Mouse (Mus musculus): ENCODE data around the gene Ifitm10.

Gene Ifitm10

DNA sequence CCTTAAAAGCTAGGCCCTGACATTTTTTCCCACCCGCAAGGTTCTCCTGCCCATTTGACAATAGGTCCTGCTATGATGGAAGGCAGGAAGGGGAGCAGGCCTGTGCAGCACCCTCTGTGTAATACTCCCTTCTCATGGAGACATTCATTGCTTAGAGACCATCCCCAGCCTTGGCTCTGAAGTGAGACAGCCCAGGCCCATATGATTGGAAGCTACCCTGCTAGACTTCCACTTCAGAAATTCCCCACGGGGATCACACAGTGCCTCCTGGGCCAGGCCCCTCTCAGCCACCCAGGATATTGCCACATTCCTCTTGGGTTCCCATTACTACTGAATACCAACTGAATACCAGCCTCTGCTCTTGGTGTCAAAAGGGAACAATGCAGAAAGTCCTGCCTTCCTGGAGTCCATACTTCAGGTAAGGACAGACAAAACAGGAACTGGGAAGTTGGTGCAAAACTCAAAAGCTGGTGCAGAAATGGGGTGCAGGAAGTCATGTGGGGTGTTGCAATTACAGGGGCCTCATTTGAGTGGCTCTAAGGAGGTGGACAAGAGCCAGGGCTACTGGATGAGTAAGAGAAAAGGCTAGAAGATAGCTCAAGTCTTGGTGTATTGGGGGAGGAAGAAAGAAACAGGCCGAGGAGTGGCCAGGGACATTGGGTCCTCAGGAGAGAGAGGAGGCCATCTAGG lies 16.6 kb upstream of the Ifitm10 start:
- DNase-seq (ENCODE audit: low read depth): no peak

DNA sequence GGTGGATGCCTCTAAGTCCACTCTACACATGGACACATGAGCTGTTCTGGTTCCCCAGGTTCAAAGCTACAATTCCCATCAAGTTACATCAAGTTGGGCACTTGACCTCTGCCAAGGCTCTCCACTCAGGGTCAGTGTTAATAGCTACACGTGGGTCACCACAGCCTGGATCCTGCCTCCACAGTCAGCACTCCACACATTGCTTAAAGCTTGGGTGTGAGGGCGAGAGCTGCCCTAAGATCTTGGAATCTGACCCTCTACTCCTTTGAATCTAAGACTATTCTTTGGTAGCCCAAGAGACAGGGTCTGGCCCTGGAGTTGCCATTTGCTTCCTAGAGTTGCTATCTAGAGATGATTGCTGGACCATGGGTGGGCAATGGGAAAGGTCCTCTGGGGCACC lies 15.2 kb upstream of the Ifitm10 start:
- DNase-seq (ENCODE audit: low read depth): no peak

DNA sequence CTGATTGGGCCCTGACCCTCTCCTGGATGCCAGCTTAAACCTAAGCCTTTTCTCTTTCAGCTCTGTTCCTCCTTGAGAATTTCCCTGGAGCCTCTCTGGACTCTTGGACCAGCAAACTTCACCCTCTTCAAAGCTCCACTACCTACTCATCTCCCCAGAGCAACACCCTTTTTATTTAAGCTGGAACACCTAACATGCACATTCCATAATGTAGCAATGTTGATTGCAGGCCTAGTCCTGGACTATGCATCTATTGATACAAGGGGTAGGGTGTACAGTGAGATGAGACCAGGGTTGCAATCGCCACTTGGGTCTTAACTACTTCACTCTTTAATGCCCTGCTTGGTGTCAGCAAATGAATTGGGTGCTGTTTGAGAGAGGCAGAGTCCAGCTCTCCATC lies 14.6 kb upstream of the Ifitm10 start:
- no peak for DNase-seq (ENCODE audit: low read depth)

DNA sequence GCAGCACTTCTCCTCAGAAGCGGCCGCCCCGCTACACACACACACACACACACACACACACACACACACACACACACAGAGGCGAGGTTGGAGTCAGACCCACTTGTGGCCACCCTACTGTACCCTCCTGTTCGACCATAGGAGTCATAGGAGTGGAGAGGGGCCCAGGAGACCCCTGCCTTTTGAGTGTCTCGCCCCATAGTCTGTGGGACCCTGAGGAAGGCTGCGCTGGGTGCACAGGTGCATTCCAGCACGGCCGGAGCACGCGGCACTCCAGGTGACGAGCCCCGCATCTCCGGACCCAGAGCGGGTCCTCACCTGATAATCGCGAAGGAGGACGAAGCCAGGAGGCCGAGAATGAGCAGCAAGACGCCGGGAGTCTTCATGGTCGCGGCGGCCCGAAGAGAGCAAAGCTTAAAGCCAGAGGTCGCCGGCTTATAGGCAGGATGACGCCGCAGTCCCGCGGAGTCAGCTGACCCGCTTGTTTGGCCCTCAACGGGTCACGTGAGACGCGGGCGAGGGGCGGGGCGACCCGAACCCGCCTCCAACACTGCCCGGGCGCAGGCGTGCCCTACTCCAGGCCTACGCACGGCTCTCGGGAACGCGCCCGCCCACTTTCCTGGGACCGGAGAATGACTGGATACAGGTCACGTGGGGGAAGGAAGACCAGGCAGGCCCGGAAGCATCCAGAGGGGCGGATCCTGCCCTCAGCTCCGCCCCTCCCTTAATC lies 14.0 kb upstream of the Ifitm10 start, which contains the start of gene Ctsd:
Ctsd (minus strand) TSS at position 620 of the 730 bp plus-strand sequence.
- peak; percentile 92 for DNase-seq (ENCODE audit: low read depth)

DNA sequence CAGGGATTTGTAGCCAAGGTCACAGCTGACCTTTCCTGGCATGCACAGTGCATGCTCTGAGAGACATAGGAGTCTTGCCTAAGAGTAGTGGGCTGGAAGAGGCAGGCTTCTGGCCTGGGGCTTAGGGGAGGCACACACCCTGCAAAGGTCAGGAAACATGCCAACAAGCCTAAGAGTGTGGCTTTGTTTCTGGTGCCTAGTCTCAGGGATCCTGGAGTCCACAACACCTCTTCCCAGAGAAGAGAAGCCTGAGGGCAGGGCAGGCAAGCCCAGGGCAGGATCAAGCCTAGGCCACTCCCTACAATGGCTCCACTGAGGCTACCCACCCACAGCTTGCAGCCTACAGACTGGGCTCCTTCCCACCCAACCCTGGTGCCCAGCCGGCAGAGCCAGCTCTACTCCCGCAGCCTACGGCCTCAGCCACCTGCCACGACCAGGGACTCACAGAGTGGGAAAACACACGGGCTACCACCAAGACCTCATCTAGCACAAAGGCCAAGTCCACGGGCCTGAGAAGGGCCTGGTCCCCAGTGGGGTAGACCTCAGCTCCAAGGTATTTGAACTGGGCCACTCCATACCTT lies 13.2 kb upstream of the Ifitm10 start:
- DNase-seq (ENCODE audit: low read depth): no peak

DNA sequence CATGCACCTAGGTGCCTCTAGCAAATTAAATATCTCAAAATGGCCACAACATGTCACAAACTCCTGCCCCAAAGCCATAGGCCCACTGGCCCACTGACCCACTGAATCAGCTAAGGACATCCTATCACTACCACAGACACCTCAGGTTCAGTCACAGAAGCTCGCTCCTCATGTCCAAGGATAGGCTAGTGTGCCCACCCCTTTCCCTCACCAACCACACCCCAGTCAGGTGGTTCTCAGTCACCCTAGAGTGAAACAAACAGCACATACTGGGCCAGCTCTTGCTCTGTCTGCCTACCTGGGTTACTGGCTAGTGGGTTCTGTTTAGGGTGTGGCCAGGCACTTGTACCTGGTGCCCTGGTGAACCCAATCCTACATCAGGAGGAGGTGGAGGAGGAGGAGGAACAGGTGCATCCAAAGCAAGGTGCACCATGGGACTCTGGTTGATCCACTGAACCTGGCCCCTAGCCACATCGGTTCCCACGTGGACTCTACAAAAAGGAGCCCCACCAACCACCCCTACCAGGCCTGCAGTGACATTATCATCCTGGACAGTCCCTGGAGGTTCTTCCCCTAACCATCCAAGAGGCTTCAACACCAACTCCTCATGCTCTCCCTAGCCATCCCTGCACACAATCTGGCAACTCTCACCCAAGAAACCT lies 12.3 kb upstream of the Ifitm10 start:
- no peak for DNase-seq (ENCODE audit: low read depth)

DNA sequence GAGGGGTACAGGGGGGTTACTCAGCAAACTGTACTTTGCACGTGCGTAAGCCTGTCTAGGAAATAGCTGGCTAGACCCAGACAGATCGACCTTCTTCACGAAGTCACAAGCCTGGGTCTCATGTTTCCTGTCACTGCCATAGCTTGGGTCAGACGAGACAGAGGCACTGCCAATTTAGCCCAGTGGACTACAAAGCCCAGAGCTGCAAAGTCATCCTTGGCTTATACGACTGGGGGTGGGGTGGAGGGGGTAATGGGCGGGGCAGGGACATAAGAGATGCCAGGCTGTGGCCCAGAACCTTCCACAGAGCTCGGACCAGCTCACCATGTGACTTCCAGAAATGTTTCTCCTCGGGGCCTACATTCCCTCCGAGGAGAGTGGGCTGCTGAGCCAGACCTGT lies 10.8 kb upstream of the Ifitm10 start:
- DNase-seq (ENCODE audit: low read depth): no peak

DNA sequence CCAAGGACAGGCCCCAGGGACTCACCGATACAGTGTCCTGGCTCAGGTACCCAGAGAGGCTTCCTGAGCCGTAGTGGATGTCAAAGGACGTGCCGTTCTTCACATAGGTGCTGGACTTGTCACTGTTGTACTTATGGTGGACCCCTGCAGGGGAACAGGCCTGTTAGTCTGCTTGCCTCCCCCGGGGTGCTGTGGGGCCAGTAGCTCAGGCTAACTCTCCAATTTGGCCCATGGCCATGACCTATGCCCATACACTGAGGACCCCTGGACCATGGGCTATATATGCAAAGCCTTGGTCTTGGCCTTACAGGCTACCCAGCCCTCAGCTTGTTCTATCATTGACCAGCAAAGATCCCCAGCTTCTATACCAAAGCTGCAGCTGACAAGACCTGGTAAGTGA lies 9.0 kb upstream of the Ifitm10 start, which contains the start of gene Gm49369:
Gm49369 (minus strand) TSS at position 101 of the 400 bp plus-strand sequence.
- DNase-seq (ENCODE audit: low read depth): no peak

DNA sequence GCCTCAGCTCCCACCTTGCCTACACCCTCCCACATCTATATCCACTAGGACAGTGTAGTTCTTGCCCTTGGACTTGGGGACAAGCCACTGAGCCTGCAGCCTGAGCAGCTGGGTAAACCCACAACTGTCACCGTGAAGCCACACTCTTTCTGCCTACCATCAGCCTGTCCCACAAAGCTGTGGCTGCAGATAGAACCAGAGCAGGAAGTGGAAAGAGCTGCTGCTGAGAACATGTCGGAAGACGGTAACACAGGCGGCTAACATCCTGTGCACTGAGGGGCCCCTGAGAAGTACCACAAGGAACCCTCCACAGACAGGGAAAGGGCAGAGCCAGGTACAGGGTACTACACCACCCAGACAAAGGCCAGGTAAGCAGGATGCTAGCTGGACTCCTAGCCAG lies 7.6 kb upstream of the Ifitm10 start:
- no peak for DNase-seq (ENCODE audit: low read depth)

DNA sequence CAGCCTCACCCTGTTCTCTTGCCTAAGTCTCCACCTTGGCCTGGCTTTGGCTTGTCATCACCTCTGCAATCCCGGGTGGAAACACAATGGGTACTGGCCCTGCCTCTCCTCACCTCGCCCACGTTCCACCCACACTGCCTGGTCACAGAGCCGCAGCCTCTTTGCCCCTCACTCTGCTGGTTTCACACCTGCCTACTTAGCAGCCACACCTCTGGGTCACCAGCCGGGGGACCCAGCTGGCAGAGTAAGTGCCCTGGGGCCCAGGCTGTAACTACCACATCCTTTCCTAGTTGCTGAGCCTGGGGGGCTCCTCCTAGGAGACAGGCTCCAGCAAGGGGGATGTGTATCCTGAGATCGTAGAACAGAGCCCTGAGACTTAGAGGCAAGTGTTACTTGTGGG lies 5.6 kb upstream of the Ifitm10 start:
- no peak for DNase-seq (ENCODE audit: low read depth)

DNA sequence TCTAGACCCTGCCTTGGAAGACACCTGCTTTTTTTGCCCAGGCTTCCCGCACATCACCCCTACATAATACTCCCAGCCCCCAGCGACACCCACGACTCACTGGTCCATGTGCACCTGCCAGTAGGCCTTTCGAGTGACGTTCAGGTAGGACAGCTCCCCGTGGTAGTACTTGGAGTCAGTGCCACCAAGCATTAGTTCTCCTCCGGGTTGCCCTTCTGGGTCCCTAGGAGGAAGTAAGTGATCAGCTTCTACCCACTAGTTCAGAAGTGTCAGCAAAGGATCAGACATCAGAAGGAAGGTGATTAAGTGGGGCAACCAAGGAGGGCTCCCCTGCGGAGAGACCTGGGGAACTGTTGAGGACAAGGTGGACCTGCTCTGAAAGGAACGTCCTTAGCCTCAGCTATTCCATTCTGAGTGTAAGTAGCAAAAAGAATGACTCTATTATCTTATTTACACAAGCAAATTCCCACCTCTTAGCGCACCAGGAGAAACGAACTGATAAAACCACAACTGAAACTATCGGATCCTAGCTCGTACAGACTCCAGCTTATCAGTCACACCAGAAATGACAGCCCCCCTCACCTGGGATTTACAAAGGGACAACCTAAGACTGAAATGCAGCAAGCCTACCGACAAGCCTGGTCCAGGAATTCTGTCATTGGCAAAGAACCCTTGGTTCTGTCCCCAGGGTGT lies 3.8 kb upstream of the Ifitm10 start:
- DNase-seq (ENCODE audit: low read depth): peak; percentile 72

DNA sequence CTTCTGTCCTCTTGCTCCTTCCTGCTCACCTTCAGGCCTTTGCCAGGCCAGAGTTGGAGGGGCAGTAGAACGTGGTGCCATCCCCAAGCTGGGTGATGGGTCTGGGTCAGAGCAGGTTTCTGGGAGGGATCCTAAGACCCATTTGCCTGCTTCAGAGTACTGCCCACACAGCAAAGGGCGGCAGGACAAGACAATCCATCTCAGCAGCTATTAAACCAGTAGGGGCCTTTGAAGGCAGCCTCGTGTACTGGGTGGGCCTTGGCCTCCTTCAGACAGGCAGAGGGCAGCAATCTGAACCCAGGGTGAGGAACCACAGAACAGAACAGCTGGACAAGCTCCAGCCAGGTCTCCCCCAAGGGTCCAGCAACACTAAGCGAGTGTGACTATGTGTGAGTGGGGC lies 2.5 kb upstream of the Ifitm10 start:
- DNase-seq (ENCODE audit: low read depth): no peak

DNA sequence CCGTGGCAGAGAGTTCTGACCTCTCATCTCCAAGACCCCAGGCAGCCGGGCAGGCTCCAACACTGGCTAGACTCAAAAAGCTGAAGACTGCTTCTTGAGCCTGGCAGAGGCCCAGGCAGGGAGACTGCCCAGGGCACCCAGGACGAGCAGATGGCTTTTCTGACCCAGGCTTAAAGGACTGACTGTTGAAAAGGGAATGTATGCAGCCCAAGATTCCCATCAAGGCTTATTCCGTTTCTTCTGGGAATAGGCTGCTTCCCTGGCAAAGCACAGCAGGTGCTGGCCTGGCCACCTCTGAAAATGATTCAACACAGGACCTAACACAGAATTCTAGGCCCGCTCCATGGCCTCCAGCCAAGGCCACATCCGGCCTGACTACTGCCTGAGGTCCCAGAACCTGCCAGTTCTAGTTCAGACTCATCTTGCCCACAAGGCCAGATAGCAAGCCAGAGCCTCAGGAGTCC lies 1.7 kb upstream of the Ifitm10 start:
- DNase-seq (ENCODE audit: low read depth): no peak

DNA sequence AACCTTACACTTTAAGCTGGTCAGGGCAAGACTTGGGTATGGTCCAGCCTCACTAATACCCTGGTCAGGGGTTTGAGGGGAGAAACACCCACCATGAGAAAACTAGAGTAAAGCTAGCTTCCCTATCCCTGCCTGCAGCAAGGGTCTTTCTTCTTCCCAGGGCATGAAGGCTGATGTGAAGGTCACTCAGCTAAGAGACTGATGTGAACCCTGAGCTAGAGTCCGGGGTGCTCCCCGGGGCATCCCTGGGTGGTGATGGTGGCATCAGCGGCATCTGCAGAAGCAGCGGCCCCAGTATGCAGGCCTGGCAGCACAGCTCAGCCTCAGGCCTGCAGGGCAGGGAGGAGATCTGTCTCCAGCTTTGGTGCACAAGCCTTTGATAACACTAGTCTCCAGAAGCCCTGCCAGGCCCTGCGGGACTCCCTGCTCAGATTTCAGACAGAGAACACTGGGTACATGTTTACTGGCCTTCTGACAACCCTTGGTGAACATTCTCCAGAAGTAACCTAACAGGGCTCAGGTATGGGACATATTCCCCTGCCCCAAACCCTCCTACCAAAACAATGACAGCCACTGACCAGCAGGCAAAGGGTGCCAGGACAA lies 961 bp upstream of the Ifitm10 start:
- no peak for DNase-seq (ENCODE audit: low read depth)

DNA sequence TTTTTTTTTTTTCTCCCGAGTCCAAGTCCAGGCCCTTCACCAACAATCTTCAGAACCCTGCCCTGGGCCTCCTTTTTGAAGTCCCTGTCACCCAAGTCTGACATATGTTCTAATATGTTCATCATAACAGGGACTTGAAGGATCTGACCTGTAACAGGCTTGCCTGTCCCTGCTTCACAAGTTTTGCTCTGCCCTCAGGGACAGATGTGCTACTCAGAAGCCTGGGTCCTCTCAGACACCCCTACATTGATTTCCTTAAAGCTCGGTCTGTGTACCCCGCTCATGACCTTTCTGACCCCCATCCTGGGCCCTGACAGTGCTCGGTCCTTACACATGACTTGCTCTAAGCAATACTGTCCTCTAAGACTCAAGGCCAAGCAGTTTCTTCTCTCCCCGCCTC lies 514 bp downstream of the Ifitm10 start:
- no peak for DNase-seq (ENCODE audit: low read depth)

DNA sequence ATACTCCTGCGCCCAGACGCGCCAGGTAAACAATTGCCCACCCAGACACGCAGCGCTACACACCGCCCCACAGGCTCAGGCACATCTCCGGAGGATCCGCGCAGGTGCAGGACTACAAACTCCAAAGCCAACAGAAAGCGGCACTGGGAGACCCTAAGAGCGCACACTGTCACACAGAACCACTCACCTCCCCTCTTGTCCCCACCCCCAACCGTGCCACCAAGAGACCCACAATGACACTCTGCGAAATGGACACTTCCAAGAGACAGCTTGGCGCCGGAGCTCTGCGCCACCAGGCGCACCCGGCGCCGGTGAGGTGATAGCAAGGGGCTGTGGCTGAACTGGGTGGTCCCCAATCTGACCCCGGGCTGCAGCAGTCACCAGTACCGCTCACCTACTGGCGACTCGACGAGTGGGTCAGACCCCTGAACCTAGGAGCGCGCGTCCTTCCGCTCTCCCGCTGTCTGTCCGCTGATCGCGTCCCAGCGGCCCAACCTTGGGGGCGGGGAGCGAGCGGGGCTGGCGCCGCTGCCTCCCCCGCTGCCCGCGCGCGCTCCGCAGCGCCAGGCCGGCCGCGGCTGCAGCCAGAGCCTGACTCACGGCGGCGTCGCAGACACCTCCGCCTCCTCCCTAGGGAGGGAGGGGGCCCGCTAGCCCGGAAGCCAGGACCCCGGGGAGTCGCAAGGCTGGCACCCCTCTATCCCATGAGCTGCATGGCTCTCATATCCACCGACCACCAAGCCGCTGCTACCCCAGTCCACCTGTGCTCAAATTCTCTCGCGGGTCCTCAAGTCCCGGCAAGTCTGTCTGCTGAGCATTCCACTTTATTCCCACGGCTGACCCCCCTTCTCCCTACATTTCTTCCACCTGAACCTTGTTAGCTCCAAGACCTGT lies 1.5 kb downstream of the Ifitm10 start:
- DNase-seq (ENCODE audit: low read depth): no peak

DNA sequence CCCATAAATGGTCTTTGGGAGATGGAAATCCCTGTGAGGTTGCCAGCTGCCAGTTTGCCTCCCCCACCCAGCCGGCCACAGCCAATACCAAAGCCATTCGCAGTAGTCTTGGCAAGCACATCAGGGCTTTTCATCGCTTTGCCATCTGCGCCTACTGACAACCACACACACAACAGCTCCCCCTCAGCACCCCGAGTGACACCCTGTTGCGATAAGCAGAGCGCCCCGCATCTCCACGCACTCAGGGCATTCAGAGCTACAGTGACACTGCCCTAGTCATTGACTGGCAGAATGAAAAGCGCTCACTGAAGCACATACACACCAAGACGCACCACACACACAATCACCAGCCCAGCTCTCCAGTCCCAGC lies 2.2 kb downstream of the Ifitm10 start:
- no peak for DNase-seq (ENCODE audit: low read depth)

DNA sequence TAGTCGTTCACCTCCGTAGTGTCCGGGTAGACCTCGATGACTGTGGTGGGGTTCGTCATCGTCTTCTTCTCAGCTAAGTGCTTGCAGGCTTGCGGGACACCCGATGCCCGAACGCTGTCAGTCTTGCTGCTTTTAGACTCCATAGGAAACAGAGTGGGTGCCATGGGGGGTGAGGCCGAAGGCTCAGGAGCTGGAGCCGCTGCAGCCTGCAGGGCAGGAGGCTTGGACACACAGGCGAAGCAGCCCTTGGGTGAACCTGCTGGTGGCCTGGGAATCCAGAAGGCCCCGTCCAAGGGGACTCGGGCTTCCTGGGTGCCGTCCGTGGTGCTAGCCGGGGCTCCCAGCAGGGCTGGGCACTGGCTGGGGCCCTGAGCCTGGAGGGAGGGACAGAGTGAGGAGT lies 2.6 kb downstream of the Ifitm10 start:
- DNase-seq (ENCODE audit: low read depth): no peak

DNA sequence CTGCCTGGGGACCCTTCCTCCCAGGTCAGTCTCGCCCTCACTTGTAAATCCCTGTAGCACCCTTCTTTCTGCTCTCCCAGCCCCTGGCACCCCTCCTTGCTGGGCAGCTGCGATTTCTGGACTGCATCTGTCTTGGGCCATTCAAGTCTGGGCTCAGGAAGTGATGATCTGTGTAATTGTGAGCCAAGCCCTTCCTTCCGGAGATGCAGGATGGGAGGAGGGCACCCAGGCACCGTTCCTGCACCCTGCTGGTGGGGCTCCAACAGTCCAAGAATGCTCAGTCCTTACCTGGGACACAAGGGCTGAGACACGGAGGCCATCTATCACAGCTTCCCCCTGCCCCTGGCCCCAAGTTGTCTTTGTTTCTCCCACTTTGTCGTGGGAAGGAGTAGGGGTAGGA lies 3.7 kb downstream of the Ifitm10 start:
- no peak for DNase-seq (ENCODE audit: low read depth)

DNA sequence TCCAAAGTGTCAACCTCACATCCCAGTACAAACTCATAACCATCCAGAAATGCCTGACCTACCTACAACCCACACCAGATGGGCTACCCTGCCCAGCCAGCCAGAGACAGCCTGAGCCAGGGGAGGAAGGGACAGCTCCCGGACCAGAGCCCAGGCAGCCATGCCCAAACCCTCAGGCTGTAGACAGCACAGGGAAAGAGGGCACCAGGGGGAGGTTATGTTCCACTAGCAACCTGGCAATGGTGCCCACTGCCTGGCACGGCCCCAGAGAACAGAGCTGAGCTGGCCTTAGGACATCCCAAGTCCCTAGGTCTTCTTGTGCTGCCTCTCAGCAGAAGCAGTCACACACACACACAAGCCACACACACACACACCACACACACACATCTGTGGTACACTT lies 4.7 kb downstream of the Ifitm10 start:
- no peak for DNase-seq (ENCODE audit: low read depth)

DNA sequence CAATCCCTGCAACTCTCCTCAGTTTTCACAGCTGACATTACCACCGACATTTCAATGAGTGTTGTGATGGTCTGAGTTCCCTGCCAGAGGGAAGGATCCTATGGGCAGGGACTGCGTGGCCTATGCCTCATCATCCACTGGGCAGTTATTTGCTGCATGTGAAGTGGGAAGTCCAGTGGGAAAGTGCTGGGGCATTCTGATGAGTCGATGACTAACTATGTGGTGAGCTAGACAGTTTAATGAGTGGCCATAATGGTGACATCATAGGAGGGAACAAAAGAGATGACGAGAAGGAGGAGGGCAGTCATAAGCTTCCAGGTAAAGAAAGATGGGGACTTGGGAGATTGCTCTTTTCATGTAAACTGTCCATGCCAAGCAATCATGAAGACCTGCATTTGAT lies 10.4 kb downstream of the Ifitm10 start:
- DNase-seq (ENCODE audit: low read depth): no peak
